Mouse (Mus musculus) intestine, embryonic 16.5 days (tissue): Measurements from ENCODE around the gene Elavl4. TPM values are rescaled to one million over a fixed set of nuclear protein-coding genes. Genes with fewer than 3 reads are reported as not detected.

ENCODE experiments used
- ATAC-seq: fragments of 200-750 bp; cut with Nextera tagmentation; 2 replicates; pipeline ENCODE4 v1.8.0; 2017; ENCODE audit warnings: moderate TSS enrichment, moderate library complexity
- H3K27ac ChIP-seq: fragments of 300-500 bp; sonication (generic); 2 replicates; pipeline ENCODE4 v1.5.1; 2014; ENCODE audit warnings: mild to moderate bottlenecking, low read length
- H3K27me3 ChIP-seq: fragments of 300-500 bp; sonication (generic); replicated peaks from 2 replicates; pipeline ENCODE4 v1.6.1; 2014; ENCODE audit warnings: low read length, control low read depth, mixed read lengths; ENCODE audit not compliant: control insufficient read depth, insufficient read depth
- H3K36me3 ChIP-seq: fragments of 300-500 bp; sonication (generic); 2 replicates; pipeline ENCODE4 v1.6.1; 2014; ENCODE audit warnings: low read length, control low read depth; ENCODE audit not compliant: control insufficient read depth, insufficient read depth
- H3K4me1 ChIP-seq: fragments of 300-500 bp; sonication (generic); 2 replicates; pipeline ENCODE4 v1.6.1; 2014; ENCODE audit warnings: low read length, control low read depth, mixed read lengths; ENCODE audit not compliant: control insufficient read depth, insufficient read depth
- H3K4me2 ChIP-seq: fragments of 300-500 bp; sonication (generic); 2 replicates; pipeline ENCODE4 v1.6.1; 2014; ENCODE audit warnings: low read depth, low read length, control low read depth
- H3K4me3 ChIP-seq: fragments of 300-500 bp; sonication (generic); 2 replicates; pipeline ENCODE4 v1.5.1; 2014; ENCODE audit warnings: mild to moderate bottlenecking, low read length
- H3K9ac ChIP-seq: fragments of 300-500 bp; sonication (generic); 2 replicates; pipeline ENCODE4 v1.6.1; 2014; ENCODE audit warnings: low read depth, low read length
- H3K9me3 ChIP-seq: fragments of 300-500 bp; sonication (generic); 2 replicates; pipeline ENCODE4 v1.6.1; 2016; ENCODE audit warnings: low read length, control low read depth; ENCODE audit not compliant: control insufficient read depth
- WGBS: fragments of 180-500 bp; shearing (Covaris S2); extraction: QIAGEN DNeasy Blood & Tissue Kit; methylation state at CpG from one replicate; pipeline ENCODE4 v1.1.7; 2014; 5-methylcytosine and 5-hydroxymethylcytosine counted together
- polyA plus RNA-seq: library from polyadenylated mRNA; unstranded; fragments of >200 nt; fragmentation: Nextera tagmentation; extraction: Ambion mirVana; gene quantifications from 2 replicates; pipeline ENCODE4 v1.2.1, GENCODE M21; 2015

Gene Elavl4
- polyA plus RNA-seq, 1 experiment from 2014 or later: 46.3 TPM

DNA sequence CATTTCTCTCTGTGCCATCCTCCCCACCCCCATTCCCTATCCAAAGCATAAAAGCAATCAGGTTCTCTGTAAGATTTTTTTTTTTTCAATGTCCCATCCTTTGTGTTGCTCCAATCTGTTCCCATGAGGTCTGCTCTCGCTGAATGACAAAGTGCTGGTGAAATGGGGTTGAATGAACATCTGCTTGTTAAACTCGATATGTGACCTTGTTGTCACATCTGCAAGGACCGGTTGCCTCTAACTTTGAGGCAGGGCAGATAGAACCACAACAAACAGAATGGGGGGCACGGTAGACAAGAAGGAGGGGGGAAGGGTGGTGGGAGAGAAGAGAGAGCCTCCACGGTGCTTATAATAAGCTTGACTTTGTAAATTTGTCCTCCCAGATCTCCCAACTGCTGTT lies 138.0 kb downstream of the Elavl4 start:
- H3K4me3 ChIP-seq: no peak overlapping the region
- H3K36me3 ChIP-seq: no peaks in the 10 kb centered on the region
- no peaks in the 10 kb centered on the region for H3K9me3 ChIP-seq
- no peak overlapping the region for H3K9ac ChIP-seq
- H3K27ac ChIP-seq: no peak overlapping the region
- no peak overlapping the region for H3K4me2 ChIP-seq
- no peaks in the 10 kb centered on the region for H3K27me3 ChIP-seq
- H3K4me1 ChIP-seq: no peaks in the 10 kb centered on the region
- ATAC-seq: no peak
- WGBS: 36% methylated on average over 5 of the region's 5 CpGs

DNA sequence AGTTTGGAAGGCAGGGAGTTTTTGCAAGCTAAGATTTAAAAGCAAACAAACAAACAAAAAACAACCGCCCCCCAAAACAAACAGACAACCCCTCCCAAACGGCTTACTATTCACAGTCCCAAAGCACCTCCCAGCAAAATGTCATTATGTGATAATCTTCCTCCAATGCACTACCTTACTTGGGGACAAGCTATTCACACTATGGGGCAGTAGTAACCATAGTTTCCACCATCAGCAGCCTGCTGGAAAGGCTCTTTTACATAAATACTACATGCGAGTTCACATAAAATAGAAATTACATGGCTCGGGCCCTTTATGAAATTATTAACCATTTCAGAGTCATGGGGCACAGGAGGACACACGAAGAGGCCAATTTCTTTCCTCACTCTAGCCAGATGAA lies 141.5 kb downstream of the Elavl4 start:
- no peaks in the 10 kb centered on the region for H3K27me3 ChIP-seq
- no peak for ATAC-seq
- H3K9me3 ChIP-seq: no peaks in the 10 kb centered on the region
- 75% methylated on average over 5 of the region's 5 CpGs for WGBS
- no peak overlapping the region for H3K27ac ChIP-seq
- no peak overlapping the region for H3K4me2 ChIP-seq
- H3K4me3 ChIP-seq: no peak overlapping the region
- no peak overlapping the region for H3K9ac ChIP-seq
- H3K36me3 ChIP-seq: no peaks in the 10 kb centered on the region
- no peaks in the 10 kb centered on the region for H3K4me1 ChIP-seq

DNA sequence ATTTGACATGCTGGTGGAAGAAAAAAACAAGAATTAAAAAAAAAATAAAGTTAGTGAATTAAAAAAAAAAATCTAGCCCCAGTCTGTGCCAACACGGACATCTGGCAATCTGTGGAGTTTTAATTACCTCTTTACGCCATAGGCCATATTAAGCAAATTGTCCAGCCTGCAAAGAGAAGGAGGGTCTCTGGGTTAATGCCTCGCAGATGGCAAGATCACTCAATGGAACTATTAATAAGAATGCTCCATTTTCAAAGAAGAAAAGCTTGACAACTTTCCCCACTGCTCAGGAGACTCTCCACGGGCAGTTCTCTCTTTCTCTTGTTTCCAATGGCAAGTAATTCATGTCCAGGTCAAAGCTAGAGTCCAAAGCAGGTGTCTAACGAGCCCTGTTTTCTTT lies 142.1 kb downstream of the Elavl4 start:
- Histone ChIP-seq H3K4me3 (no peak overlapping the region), H3K9ac (no peak overlapping the region), H3K27ac (no peak overlapping the region), H3K9me3 (no peaks in the 10 kb centered on the region), H3K4me1 (no peaks in the 10 kb centered on the region), H3K27me3 (no peaks in the 10 kb centered on the region), H3K4me2 (no peak overlapping the region), H3K36me3 (no peaks in the 10 kb centered on the region)
- no peak for ATAC-seq
- 71% methylated on average over 5 of the region's 5 CpGs for WGBS

DNA sequence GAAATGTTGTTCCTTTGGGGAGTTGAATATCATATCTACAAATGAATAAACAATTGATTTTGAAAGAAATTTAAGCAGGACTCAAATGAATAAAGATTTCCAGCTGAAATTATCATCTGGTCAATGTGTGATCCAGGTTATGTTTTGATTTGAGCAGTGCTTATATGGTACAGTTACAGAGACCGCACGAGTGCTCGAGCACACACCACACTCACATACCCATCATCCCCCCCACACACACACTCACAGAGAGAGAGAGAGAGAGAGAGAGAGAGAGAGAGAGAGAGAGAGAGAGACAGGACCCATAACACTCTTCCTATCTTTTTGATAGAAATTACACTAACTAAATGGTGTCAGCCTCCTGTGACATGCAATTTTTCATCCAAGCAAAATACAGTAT lies 150.0 kb downstream of the Elavl4 start:
- H3K9ac ChIP-seq: no peak overlapping the region
- 84% methylated on average over 3 of the region's 3 CpGs for WGBS

DNA sequence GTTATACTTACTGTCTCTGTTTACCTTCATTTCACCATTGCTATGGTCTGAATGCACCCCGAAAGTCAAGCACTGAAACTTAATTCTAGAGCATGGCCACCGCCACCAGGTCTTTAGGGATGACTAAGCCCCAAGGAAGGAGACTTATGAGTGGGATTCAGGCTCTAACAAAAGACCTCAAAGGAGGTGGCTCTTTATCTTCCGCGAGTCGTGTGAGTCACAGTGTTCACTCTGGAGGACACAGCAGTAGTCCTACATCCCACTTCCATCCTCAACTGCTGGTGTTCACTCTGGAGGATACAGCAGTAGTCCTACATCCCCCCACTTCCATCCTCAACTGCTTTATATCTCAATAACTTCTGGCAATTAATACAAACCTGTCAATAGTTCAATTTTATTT lies 151.8 kb downstream of the Elavl4 start:
- Histone ChIP-seq H3K4me2 (no peak overlapping the region), H3K9ac (no peak overlapping the region), H3K4me3 (no peak overlapping the region), H3K36me3 (no peaks in the 10 kb centered on the region), H3K4me1 (no peaks in the 10 kb centered on the region), H3K27me3 (no peaks in the 10 kb centered on the region), H3K27ac (no peak overlapping the region), H3K9me3 (no peaks in the 10 kb centered on the region)
- no peak for ATAC-seq
- 85% methylated on average over 5 of the region's 5 CpGs for WGBS

More for the DNA sequence above, 150.0 kb downstream of the Elavl4 start:
- Histone ChIP-seq H3K4me1 (no peaks in the 10 kb centered on the region), H3K9me3 (no peaks in the 10 kb centered on the region), H3K36me3 (no peaks in the 10 kb centered on the region), H3K4me3 (no peak overlapping the region), H3K27me3 (no peaks in the 10 kb centered on the region), H3K4me2 (no peak overlapping the region), H3K27ac (no peak overlapping the region)
- no peak for ATAC-seq

DNA sequence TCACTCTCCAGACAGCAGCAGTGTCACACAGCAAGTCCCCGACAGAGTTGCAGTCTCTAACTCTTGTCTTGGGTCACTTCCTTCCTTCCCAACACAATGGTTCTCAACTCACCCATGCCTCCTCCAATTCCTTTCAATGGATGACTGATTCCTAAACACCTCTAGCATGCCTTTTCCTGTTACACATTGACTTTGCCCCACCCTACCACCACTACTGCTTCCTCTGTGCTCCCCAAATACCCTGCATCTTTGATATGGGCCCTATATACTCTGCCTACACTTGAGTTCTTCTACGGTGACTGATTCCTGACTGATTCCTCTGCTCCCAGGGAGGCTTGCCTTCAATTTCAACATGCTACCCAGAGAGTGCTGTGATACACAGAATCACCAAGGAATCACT lies 153.1 kb downstream of the Elavl4 start:
- Histone ChIP-seq H3K9me3 (no peaks in the 10 kb centered on the region), H3K4me3 (no peak overlapping the region), H3K27me3 (no peaks in the 10 kb centered on the region), H3K27ac (no peak overlapping the region), H3K36me3 (no peaks in the 10 kb centered on the region), H3K9ac (no peak overlapping the region), H3K4me1 (no peaks in the 10 kb centered on the region), H3K4me2 (no peak overlapping the region)
- WGBS: 63% methylated on average over 2 of the region's 2 CpGs
- no peak for ATAC-seq

DNA sequence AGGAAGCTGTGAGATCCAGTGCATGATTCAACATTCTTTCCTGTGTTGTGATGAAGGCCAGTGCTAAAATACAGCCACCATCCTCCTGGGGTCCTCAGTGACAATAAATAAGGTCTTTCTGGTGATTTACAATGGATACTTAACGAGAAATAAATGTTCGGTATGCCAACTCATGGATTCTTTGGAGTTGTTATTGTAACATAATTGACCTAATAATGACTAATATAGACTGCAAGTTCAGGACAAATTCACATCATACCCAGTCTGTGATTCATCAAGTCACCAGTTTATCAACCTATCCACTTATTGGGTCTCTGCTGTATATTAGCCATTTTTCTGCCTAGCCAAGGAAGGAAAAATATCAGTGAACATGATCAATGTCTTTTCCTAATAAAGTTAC lies 174.4 kb downstream of the Elavl4 start:
- 85% methylated on average over 2 of the region's 2 CpGs for WGBS
- Histone ChIP-seq H3K9me3 (no peaks in the 10 kb centered on the region), H3K36me3 (no peaks in the 10 kb centered on the region), H3K27me3 (no peaks in the 10 kb centered on the region), H3K27ac (no peak overlapping the region), H3K4me2 (no peak overlapping the region), H3K9ac (no peak overlapping the region), H3K4me3 (no peak overlapping the region), H3K4me1 (no peaks in the 10 kb centered on the region)
- ATAC-seq: no peak

DNA sequence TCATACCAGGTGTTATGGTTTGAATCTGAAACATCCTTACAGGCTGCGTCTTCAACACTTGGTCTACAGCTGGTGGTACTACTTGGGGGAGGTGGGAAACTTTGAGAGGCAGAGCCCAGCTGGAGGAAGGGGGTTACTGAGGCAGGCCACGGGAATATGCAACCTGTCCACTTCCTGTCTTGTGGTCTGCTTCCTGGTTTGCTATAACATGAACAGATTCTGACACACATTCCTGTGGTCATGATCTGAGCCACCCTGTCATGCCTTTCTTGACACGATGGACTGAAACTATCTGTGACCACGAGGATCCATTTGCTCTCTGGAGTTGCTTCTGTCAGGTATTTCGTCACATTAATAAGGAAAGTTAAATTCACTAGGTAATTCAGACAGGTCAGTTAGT lies 179.7 kb downstream of the Elavl4 start:
- no peaks in the 10 kb centered on the region for H3K36me3 ChIP-seq
- H3K4me2 ChIP-seq: no peak overlapping the region
- no peak overlapping the region for H3K27ac ChIP-seq
- no peak overlapping the region for H3K9ac ChIP-seq
- no peak for ATAC-seq
- no peaks in the 10 kb centered on the region for H3K9me3 ChIP-seq
- H3K4me3 ChIP-seq: no peak overlapping the region
- 73% methylated on average over 5 of the region's 5 CpGs for WGBS
- no peaks in the 10 kb centered on the region for H3K4me1 ChIP-seq
- H3K27me3 ChIP-seq: no peaks in the 10 kb centered on the region

DNA sequence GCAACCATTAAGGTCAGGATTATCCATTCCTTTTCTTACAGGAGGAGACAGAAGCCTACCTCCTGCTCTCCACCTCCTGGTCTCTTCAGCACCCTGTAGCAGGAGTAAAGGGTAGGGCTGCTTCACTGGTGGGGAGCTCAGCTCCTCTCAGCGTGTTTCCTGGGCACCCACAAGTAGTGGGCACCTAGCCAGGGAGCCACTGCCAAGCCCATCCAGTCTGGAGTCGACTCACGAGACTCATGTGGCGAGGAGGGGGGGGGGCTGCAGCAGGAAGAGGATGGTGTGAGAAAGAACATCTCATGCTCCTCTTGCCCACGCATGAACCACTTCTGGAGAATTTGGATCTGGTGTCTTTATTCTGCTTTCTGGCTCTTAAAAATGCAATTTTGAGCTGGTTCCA lies 186.5 kb downstream of the Elavl4 start:
- no peaks in the 10 kb centered on the region for H3K9me3 ChIP-seq
- H3K27ac ChIP-seq: no peak overlapping the region
- H3K9ac ChIP-seq: no peak overlapping the region
- H3K4me3 ChIP-seq: no peak overlapping the region
- no peaks in the 10 kb centered on the region for H3K27me3 ChIP-seq
- ATAC-seq: no peak
- H3K4me2 ChIP-seq: no peak overlapping the region
- no peaks in the 10 kb centered on the region for H3K4me1 ChIP-seq
- WGBS: 71% methylated on average over 5 of the region's 5 CpGs
- no peaks in the 10 kb centered on the region for H3K36me3 ChIP-seq

DNA sequence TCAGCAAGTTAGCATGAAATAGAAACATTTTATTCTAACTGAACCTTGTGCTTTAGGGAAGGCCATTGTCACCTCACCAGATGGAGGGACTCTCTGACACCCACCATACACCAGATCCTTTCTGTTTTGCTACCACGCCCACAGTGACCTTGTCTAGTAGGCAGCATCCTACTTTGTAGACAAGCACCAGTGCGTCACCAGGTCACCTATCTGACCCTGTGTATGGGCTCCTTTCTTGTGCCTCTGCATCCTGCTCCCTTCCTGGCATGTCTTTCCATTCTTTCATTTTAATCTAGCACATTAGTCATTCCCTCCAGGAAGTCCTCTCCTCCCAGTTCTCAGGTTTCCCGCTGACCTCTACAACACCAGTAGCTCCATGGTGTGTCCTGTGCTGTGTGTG lies 190.1 kb downstream of the Elavl4 start:
- no peak for ATAC-seq
- H3K36me3 ChIP-seq: no peaks in the 10 kb centered on the region
- no peaks in the 10 kb centered on the region for H3K27me3 ChIP-seq
- no peak overlapping the region for H3K4me2 ChIP-seq
- H3K27ac ChIP-seq: no peak overlapping the region
- 79% methylated on average over 3 of the region's 3 CpGs for WGBS
- no peaks in the 10 kb centered on the region for H3K9me3 ChIP-seq
- H3K4me1 ChIP-seq: no peaks in the 10 kb centered on the region
- H3K9ac ChIP-seq: no peak overlapping the region
- no peak overlapping the region for H3K4me3 ChIP-seq
